Mouse (Mus musculus) hindbrain, postnatal 0 days (tissue): ENCODE results near the gene Mgat5. TPM values are rescaled to one million over a fixed set of nuclear protein-coding genes. Genes with fewer than 3 reads are reported as not detected.

Experiments used
- ATAC-seq: fragments of 200-750 bp; cut with Nextera tagmentation; 2 replicates; pipeline ENCODE4 v1.8.0; 2017; ENCODE audit warnings: mild to moderate bottlenecking, moderate TSS enrichment, moderate library complexity
- DNase-seq: peaks from one replicate; pipeline ENCODE4 v3.0.0-alpha.2; 2015; ENCODE audit warnings: low spot score
- H3K27ac ChIP-seq: fragments of 300-500 bp; sonication (generic); 2 replicates; pipeline ENCODE4 v1.5.1; 2014; ENCODE audit warnings: mild to moderate bottlenecking
- H3K27me3 ChIP-seq: fragments of 300-500 bp; sonication (generic); 2 replicates; pipeline ENCODE4 v1.6.1; 2014; ENCODE audit warnings: low read length, mixed read lengths; ENCODE audit not compliant: insufficient read depth
- H3K36me3 ChIP-seq: fragments of 300-500 bp; sonication (generic); 2 replicates; pipeline ENCODE4 v1.6.1; 2014; ENCODE audit warnings: low read length, mixed read lengths; ENCODE audit not compliant: insufficient read depth
- H3K4me1 ChIP-seq: fragments of 300-500 bp; sonication (generic); 2 replicates; pipeline ENCODE4 v1.6.1; 2014; ENCODE audit warnings: antibody characterized with exemption, low read length, mixed read lengths; ENCODE audit not compliant: insufficient read depth
- H3K4me2 ChIP-seq: fragments of 300-500 bp; sonication (generic); 2 replicates; pipeline ENCODE4 v1.6.1; 2014; ENCODE audit warnings: low read depth, mild to moderate bottlenecking, low read length, moderate library complexity, mixed read lengths
- H3K4me3 ChIP-seq: fragments of 300-500 bp; sonication (generic); 2 replicates; pipeline ENCODE4 v1.5.1; 2014; ENCODE audit warnings: low read length
- H3K9ac ChIP-seq: fragments of 300-500 bp; sonication (generic); replicated peaks from 2 replicates; pipeline ENCODE4 v1.6.1; 2014; ENCODE audit warnings: mild to moderate bottlenecking, low read length, moderate library complexity, mixed read lengths
- H3K9me3 ChIP-seq: fragments of 300-500 bp; sonication (generic); 2 replicates; pipeline ENCODE4 v1.6.1; 2016; ENCODE audit warnings: low read length, mixed read lengths
- CTCF ChIP-seq: IDR thresholded peaks from 2 replicates; pipeline ENCODE4 v1.5.1; 2016; ENCODE audit warnings: antibody characterized with exemption, control low read depth, low read depth
- WGBS: fragments of 180-500 bp; shearing (Covaris S2); extraction: QIAGEN DNeasy Blood & Tissue Kit; methylation state at CpG from one replicate; pipeline ENCODE4 v1.1.7; 2014; 5-methylcytosine and 5-hydroxymethylcytosine counted together
- polyA plus RNA-seq: library from polyadenylated mRNA; unstranded; fragments of >200 nt; fragmentation: Nextera tagmentation; extraction: Ambion mirVana; gene quantifications from 2 replicates; pipeline ENCODE4 v1.2.1, GENCODE M21; 2015
- total RNA-seq: library from RNA; depleted of rRNA; stranded (reverse); fragments of >200 nt; gene quantifications from 2 replicates; pipeline ENCODE4 v1.2.3, GENCODE M21; 2014

The Mgat5 gene
- total and polyA plus RNA-seq, 2 experiments from 2014 or later = 14.8 to 49.3 TPM

- Histone ChIP-seq H3K9ac (no peak overlapping the region), H3K27me3 (no peaks in the 10 kb centered on the region), H3K27ac (no peak overlapping the region), H3K4me1 (no peaks in the 10 kb centered on the region), H3K4me2 (no peak overlapping the region), H3K9me3 (no peaks in the 10 kb centered on the region), H3K4me3 (no peak overlapping the region), H3K36me3 (no peaks in the 10 kb centered on the region)
- TF ChIP-seq CTCF = no peak
- DNase-seq (no peak), ATAC-seq (peak; percentile 41; the same call in 1 of the 2 replicates)
- WGBS = 85% methylated on average over 5 of the region's 5 CpGs
Measured at GRCm38 (mm10) chr1:127267985-127268384, 63.2 kb downstream of the Mgat5 start.

GRCm38 (mm10) chr1:127269343-127269742 lies 64.5 kb downstream of the Mgat5 start:
- H3K9ac ChIP-seq = no peak overlapping the region
- no peaks in the 10 kb centered on the region for H3K4me1 ChIP-seq
- 75% methylated on average over 3 of the region's 3 CpGs for WGBS
- no peak for DNase-seq
- no peak overlapping the region for H3K27ac ChIP-seq
- H3K9me3 ChIP-seq = no peaks in the 10 kb centered on the region
- H3K27me3 ChIP-seq = no peaks in the 10 kb centered on the region
- ATAC-seq = no peak
- no peak for TF ChIP-seq CTCF
- no peak overlapping the region for H3K4me3 ChIP-seq
- H3K36me3 ChIP-seq = no peaks in the 10 kb centered on the region
- no peak overlapping the region for H3K4me2 ChIP-seq

GRCm38 (mm10) chr1:127270273-127271020 lies 65.6 kb downstream of the Mgat5 start:
- WGBS = 60% methylated on average over 13 of the region's 13 CpGs
- Histone ChIP-seq H3K4me3 (no peak overlapping the region), H3K4me1 (no peaks in the 10 kb centered on the region), H3K27me3 (no peaks in the 10 kb centered on the region), H3K36me3 (no peaks in the 10 kb centered on the region), H3K9me3 (no peaks in the 10 kb centered on the region), H3K4me2 (no peak overlapping the region), H3K9ac (no peak overlapping the region), H3K27ac (no peak overlapping the region)
- TF ChIP-seq CTCF = no peak
- DNase-seq (no peak), ATAC-seq (no peak)

- no peaks in the 10 kb centered on the region for H3K36me3 ChIP-seq
- 94% methylated on average over 4 of the region's 4 CpGs for WGBS
- TF ChIP-seq CTCF = no peak
- DNase-seq (no peak), ATAC-seq (no peak)
- H3K27me3 ChIP-seq = no peaks in the 10 kb centered on the region
- no peak overlapping the region for H3K27ac ChIP-seq
- no peak overlapping the region for H3K4me2 ChIP-seq
- H3K9me3 ChIP-seq = no peaks in the 10 kb centered on the region
- H3K4me1 ChIP-seq = no peaks in the 10 kb centered on the region
- no peak overlapping the region for H3K9ac ChIP-seq
- H3K4me3 ChIP-seq = no peak overlapping the region
Measured at GRCm38 (mm10) chr1:127271156-127271555, 66.3 kb downstream of the Mgat5 start.

GRCm38 (mm10) chr1:127273363-127273762 lies 68.5 kb downstream of the Mgat5 start:
- TF ChIP-seq CTCF = no peak
- Histone ChIP-seq H3K36me3 (no peaks in the 10 kb centered on the region), H3K9me3 (no peaks in the 10 kb centered on the region), H3K4me2 (no peak overlapping the region), H3K27me3 (no peaks in the 10 kb centered on the region), H3K4me3 (no peak overlapping the region), H3K9ac (no peak overlapping the region), H3K4me1 (no peaks in the 10 kb centered on the region), H3K27ac (no peak overlapping the region)
- 88% methylated on average over 5 of the region's 5 CpGs for WGBS
- DNase-seq = no peak
- ATAC-seq = no peak

- Histone ChIP-seq H3K27me3 (no peaks in the 10 kb centered on the region), H3K9me3 (no peaks in the 10 kb centered on the region), H3K4me2 (no peak overlapping the region), H3K4me1 (no peaks in the 10 kb centered on the region), H3K27ac (no peak overlapping the region), H3K4me3 (no peak overlapping the region), H3K36me3 (no peaks in the 10 kb centered on the region), H3K9ac (no peak overlapping the region)
- ATAC-seq (no peak), DNase-seq (no peak)
- no peak for TF ChIP-seq CTCF
- 92% methylated on average over 3 of the region's 3 CpGs for WGBS
Measured at GRCm38 (mm10) chr1:127275572-127276324, 70.9 kb downstream of the Mgat5 start.

- WGBS = 94% methylated on average over 3 of the region's 3 CpGs
- Histone ChIP-seq H3K9me3 (no peaks in the 10 kb centered on the region), H3K27me3 (no peaks in the 10 kb centered on the region), H3K9ac (no peak overlapping the region), H3K4me1 (no peaks in the 10 kb centered on the region), H3K4me2 (no peak overlapping the region), H3K27ac (no peak overlapping the region), H3K4me3 (no peak overlapping the region), H3K36me3 (no peaks in the 10 kb centered on the region)
- ATAC-seq = no peak
- no peak for TF ChIP-seq CTCF
- DNase-seq = no peak
Measured at GRCm38 (mm10) chr1:127278067-127278466, 73.3 kb downstream of the Mgat5 start.
